Mouse (Mus musculus): ENCODE measurements at regions not wholly inside any gene's neighbourhood (a gene's known extent, or its start where the extent isn't known, plus 50 kb on each side); places are given as distances from the start of the nearest gene placed in this dataset.

- TF ChIP-seq TCF12 (IDR thresholded peaks at IDR 0.05; ENCODE audit: low read depth, low read length) (no peak), MXI1 (IDR thresholded peaks at IDR 0.05; ENCODE audit: low read depth, low read length) (no peak), RCOR1 (IDR thresholded peaks at IDR 0.05; ENCODE audit: low read depth, low read length) (no peak), USF1 (IDR thresholded peaks at IDR 0.05; ENCODE audit: low read depth, low read length) (no peak), E2F4 (IDR thresholded peaks at IDR 0.05; ENCODE audit: borderline replicate concordance, low read depth, low read length) (no peak), ZKSCAN1 (IDR thresholded peaks at IDR 0.05; ENCODE audit: low read depth, low read length) (no peak), POLR2AphosphoS2 (IDR thresholded peaks at IDR 0.05; ENCODE audit: low read length) (no peak), CTCF (IDR thresholded peaks at IDR 0.05 in 2 of 3, conservative IDR thresholded peaks at IDR 0.05 in 1 of 3; ENCODE audit: control insufficient read depth in 1 of 3, insufficient read depth in 1 of 3, low read depth in 2 of 3, low read length in 3 of 3, poor library complexity in 1 of 3, severe bottlenecking in 1 of 3) (no peak), POLR2A (IDR thresholded peaks at IDR 0.05; ENCODE audit: control insufficient read depth in 1 of 2, insufficient read depth in 1 of 2, low read depth in 1 of 2, low read length in 2 of 2, poor library complexity in 1 of 2) (no peak), SMC3 (IDR thresholded peaks at IDR 0.05; ENCODE audit: low read depth, low read length) (no peak), HCFC1 (IDR thresholded peaks at IDR 0.05; ENCODE audit: low read depth, low read length) (no peak), ZNF384 (IDR thresholded peaks at IDR 0.05; ENCODE audit: low read depth, low read length) (no peak), TAL1 (IDR thresholded peaks at IDR 0.05; ENCODE audit: low read length) (no peak), NRF1 (IDR thresholded peaks at IDR 0.05; ENCODE audit: insufficient read depth, low read depth, low read length, poor library complexity, severe bottlenecking) (no peak)
- H3K9ac ChIP-seq (ENCODE audit: control insufficient read depth, low read depth, low read length, poor library complexity, severe bottlenecking): no peak overlapping the region
- no peaks in the 10 kb centered on the region for H3K9me3 ChIP-seq (replicated peaks; ENCODE audit: insufficient read depth, low read length)
- no peaks in the 10 kb centered on the region for H3K79me2 ChIP-seq (ENCODE audit: control insufficient read depth, insufficient read depth, low read length, poor library complexity)
- no peaks in the 10 kb centered on the region for H3K4me1 ChIP-seq (ENCODE audit: control insufficient read depth in 1 of 2, insufficient read depth in 2 of 2, low read length in 2 of 2)
- H3K4me3 ChIP-seq (ENCODE audit: control insufficient read depth in 1 of 2, insufficient read depth in 1 of 2, low read depth in 2 of 2, low read length in 2 of 2): no peak overlapping the region
- H3K27me3 ChIP-seq (ENCODE audit: control insufficient read depth in 1 of 2, insufficient read depth in 2 of 2, low read length in 2 of 2): peaks cover 2 to 4% of the 10 kb centered on the region in 2 experiments
- H3K27ac ChIP-seq (ENCODE audit: control insufficient read depth, low read depth, low read length): no peak overlapping the region
- no peaks in the 10 kb centered on the region for H3K36me3 ChIP-seq (ENCODE audit: control insufficient read depth in 1 of 2, insufficient read depth in 2 of 2, low read length in 2 of 2)
- DNase-seq (ENCODE audit: low read depth, low spot score): no peak
Observed at GRCm38 (mm10) chr12:39711807-39712206, 326.0 kb downstream of the Arl4a start.

GRCm38 (mm10) chr12:39709850-39710249, 328.0 kb downstream of the Arl4a start:
- no peak for TF ChIP-seq MAFK (IDR thresholded peaks at IDR 0.05; ENCODE audit: borderline replicate concordance, low read depth, low read length)
- no peak for TF ChIP-seq CTCF (IDR thresholded peaks at IDR 0.05 in 2 of 3, conservative IDR thresholded peaks at IDR 0.05 in 1 of 3; ENCODE audit: control insufficient read depth in 1 of 3, insufficient read depth in 1 of 3, low read depth in 2 of 3, low read length in 3 of 3, poor library complexity in 1 of 3, severe bottlenecking in 1 of 3)
- no peak for TF ChIP-seq RAD21 (IDR thresholded peaks at IDR 0.05; ENCODE audit: low read depth, low read length)
- TF ChIP-seq TAL1 (IDR thresholded peaks at IDR 0.05; ENCODE audit: low read length): no peak
- TF ChIP-seq TBP (IDR thresholded peaks at IDR 0.05; ENCODE audit: low read depth, low read length): no peak
- TF ChIP-seq CHD2 (IDR thresholded peaks at IDR 0.05; ENCODE audit: low read length): no peak
- TF ChIP-seq RCOR1 (IDR thresholded peaks at IDR 0.05; ENCODE audit: low read depth, low read length): no peak
- no peak for TF ChIP-seq UBTF (IDR thresholded peaks at IDR 0.05; ENCODE audit: borderline replicate concordance, insufficient read depth, low read depth, low read length)
- no peak for TF ChIP-seq MEF2A (IDR thresholded peaks at IDR 0.05; ENCODE audit: extremely low read depth, insufficient replicate concordance, low read depth, low read length, poor library complexity, severe bottlenecking)
- TF ChIP-seq MXI1 (IDR thresholded peaks at IDR 0.05; ENCODE audit: low read depth, low read length): no peak
- TF ChIP-seq USF2 (IDR thresholded peaks at IDR 0.05; ENCODE audit: borderline replicate concordance in 1 of 2, insufficient read depth in 1 of 2, low read depth in 1 of 2, low read length in 2 of 2): no peak
- no peak for TF ChIP-seq USF1 (IDR thresholded peaks at IDR 0.05; ENCODE audit: low read depth, low read length)
- no peak for TF ChIP-seq ZMIZ1 (IDR thresholded peaks at IDR 0.05; ENCODE audit: low read depth, low read length)
- no peak for TF ChIP-seq ZC3H11A (IDR thresholded peaks at IDR 0.05; ENCODE audit: low read depth, low read length)
- TF ChIP-seq SMC3 (IDR thresholded peaks at IDR 0.05; ENCODE audit: low read depth, low read length): no peak
- TF ChIP-seq SIN3A (IDR thresholded peaks at IDR 0.05; ENCODE audit: low read length): no peak
- TF ChIP-seq TCF12 (IDR thresholded peaks at IDR 0.05; ENCODE audit: low read depth, low read length): no peak
- TF ChIP-seq NELFE (IDR thresholded peaks at IDR 0.05; ENCODE audit: low read depth, low read length): no peak
- no peak for TF ChIP-seq POLR2AphosphoS2 (IDR thresholded peaks at IDR 0.05; ENCODE audit: low read length)
- TF ChIP-seq ZNF384 (IDR thresholded peaks at IDR 0.05; ENCODE audit: low read depth, low read length): no peak

More at GRCm38 (mm10) chr12:39709850-39710249, 328.0 kb downstream of the Arl4a start:
- Histone ChIP-seq H3K27me3 (ENCODE audit: control insufficient read depth in 1 of 2, insufficient read depth in 2 of 2, low read length in 2 of 2) (peaks cover 0 to 2% of the 10 kb centered on the region in 2 experiments; a peak in 2 of 4 replicates), H3K36me3 (ENCODE audit: control insufficient read depth in 1 of 2, insufficient read depth in 2 of 2, low read length in 2 of 2) (no peaks in the 10 kb centered on the region), H3K27ac (ENCODE audit: control insufficient read depth, low read depth, low read length) (no peak overlapping the region), H3K9ac (ENCODE audit: control insufficient read depth, low read depth, low read length, poor library complexity, severe bottlenecking) (no peak overlapping the region), H3K9me3 (replicated peaks; ENCODE audit: insufficient read depth, low read length) (no peaks in the 10 kb centered on the region), H3K79me2 (ENCODE audit: control insufficient read depth, insufficient read depth, low read length, poor library complexity) (no peaks in the 10 kb centered on the region), H3K4me1 (ENCODE audit: control insufficient read depth in 1 of 2, insufficient read depth in 2 of 2, low read length in 2 of 2) (no peaks in the 10 kb centered on the region), H3K4me3 (ENCODE audit: control insufficient read depth in 1 of 2, insufficient read depth in 1 of 2, low read depth in 2 of 2, low read length in 2 of 2) (no peak overlapping the region)
- DNase-seq (ENCODE audit: low read depth, low spot score): no peak

Measured in MEL (cell line).